Mouse (Mus musculus) stomach, postnatal 0 days (tissue): Measurements from ENCODE around the gene Kri1.

Experiments
- CTCF ChIP-seq: IDR thresholded peaks from 2 replicates; pipeline ENCODE4 v1.5.1; 2016; ENCODE audit warnings: antibody characterized with exemption, low read depth, mild to moderate bottlenecking, moderate library complexity
- EP300 ChIP-seq: optimal IDR thresholded peaks from 2 replicates; pipeline ENCODE3; 2016; ENCODE audit warnings: antibody characterized with exemption

DNA sequence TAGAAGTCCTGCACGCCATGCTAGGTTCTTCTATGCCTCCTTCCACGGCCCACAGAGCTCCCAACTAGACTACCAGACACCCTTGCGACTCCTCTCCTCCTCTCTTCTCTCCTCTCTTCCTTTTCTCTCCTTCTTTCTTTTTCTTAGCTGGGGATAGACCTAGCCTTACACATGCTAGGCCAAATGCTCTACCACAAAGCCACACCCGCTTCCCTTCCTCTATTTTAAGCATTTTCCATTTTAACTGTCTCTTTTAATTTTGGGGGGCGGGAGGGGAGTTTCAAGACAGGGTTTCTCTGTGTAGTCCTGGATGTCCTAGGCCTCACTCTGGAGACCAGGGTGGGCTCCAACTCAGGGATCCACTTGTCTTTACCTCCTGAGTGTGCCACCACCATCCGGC lies 31.0 kb upstream of the Kri1 start:
- TF ChIP-seq CTCF (no peak), EP300 (no peak)
